Mouse (Mus musculus) T-helper 2 cell (primary cell): Measurements from ENCODE around the gene Kif19a.

Experiments used
- in situ Hi-C: fragments of 300-600 bp; cut with MboI, MseI; formaldehyde crosslinking; loops from one replicate; pipeline ENCODE4 v1.15.1; 2025; ENCODE audit warnings: high pct_unique_total_duplicates

The Kif19a gene

DNA sequence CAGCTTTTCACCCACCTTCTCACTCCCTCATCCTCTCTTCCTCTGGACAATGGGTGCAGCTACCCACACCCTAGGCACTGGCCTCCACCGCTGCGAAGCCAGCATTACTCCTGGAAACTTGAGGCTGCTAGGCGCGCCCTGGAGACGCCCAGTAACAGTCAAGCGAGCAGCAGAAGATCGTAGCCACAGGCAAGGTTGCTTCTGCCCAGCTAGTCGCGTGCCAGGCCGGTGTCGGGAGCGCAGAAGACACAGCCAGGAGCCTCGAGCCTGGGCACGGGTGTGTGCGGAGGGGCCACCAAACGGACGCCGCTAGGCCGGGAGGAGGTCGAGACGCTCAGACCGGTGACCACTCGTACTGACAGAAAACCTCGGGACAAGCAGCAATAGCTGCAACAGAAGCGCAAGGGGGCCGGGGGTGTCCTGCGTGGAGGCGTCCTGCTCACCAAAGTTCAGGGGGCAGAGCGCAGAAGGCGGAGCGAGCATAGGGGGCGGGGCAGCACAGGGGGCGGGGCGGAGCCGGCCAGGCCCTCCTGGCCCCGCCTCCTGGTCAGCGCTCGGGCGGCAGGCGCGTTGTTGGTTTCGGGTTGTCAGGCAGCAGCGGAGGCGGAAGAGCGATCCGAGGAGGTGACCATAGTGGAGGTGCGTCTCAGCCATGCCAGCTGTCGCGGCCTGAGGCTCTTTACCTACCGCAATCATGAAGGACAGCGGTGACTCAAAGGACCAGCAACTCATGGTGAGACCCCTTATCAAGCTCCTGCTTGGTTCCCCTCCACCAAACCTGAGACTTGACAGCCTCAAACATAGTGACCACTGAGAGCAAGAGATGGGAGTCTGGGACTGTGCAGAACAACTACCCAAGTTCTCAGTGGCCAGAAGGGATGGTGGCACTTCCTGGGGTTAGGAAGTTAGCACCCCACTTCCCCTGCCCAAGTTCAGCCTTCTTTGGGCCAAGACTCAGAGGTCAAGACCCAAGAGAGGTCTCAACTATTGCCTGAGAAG is at the start of gene Kif19a:
Gene Kif19a, plus strand, starts transcription at position 569 of the 999 bp plus-strand sequence.
- in situ Hi-C loops, result no loop called here

DNA sequence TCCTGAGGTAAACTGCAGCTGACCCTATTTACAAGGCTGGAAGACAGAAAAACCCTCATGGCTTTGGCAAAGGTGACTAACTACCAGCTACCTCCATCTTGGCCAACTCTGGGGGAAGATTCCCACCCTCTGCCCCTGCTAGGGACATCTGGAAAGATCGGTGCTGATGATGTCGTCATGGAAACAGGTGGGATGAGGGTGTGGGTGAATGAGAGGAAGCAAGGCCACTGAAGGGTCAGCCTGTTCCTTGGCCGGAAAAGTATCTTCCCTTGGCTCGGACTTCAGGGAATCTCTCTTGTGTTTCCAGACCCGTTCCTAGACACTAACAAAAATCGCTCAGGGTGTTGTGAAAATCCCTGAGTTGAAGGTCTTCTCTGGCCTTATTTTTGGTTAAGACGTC is 49.7 kb upstream of the Kif19a start:
- in situ Hi-C loops, result no loop called here

DNA sequence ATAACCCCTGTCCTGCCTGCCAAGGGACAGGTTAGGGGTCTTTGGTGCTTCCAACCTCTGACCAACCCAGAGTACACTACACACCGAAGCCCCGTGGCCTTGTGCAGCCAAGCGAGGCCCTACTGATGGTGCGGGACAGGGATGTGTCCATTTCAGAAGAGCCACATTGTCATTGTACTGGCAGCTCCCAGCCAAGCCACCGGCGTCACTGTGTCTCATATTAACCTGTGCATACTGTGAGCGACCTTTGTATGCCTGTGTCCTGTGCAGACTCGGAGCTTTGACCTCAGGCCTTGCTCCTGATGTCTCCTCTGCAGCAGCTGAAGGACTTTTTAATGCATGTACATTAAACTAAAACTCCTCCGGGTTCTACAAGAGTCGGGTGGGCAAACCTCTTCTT is 44.7 kb upstream of the Kif19a start:
- in situ Hi-C loops, result no loop called here

DNA sequence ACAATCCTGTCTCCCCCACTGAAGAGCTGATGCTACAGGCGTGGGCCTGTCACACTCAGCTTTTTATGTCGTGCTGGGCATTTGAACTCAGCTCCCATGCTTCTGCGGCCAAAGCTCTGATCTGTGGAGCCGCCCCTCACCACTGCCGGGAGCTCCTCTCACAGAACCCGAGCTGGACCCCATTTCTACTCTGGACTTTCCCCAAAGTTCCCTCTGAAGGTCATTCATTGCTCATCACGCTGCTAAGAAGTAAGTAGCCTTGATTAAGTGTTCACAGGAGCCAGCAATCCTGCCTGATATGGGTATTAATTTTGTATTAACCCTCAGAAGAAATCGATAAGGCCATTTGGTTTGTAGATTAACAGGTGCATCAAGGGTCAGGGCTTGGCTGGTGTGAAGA is 42.8 kb upstream of the Kif19a start:
- in situ Hi-C loops, result no loop called here

DNA sequence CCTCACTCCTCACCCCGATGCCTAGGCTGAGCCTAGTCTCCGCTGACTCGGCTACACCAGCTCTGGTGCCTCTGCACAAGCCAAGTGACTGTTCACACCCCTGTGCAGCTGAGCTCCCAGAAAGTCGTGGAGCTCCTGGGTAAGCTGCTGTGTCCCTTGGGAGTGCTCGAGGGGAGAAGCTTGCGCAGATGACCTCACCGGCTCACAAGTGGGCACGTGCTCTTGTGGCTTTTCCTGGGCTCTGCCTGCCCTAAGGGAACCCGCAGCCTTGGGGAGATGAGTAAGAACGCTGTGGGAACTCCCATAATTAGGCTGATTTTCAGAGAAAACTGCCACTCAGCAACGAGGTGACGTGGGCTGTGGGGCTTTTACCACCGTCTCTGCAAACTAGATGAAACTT is 42.2 kb upstream of the Kif19a start:
- in situ Hi-C loops, result no loop called here

GRCm38 (mm10) chr11:114724787-114725590 is 40.2 kb upstream of the Kif19a start:
- in situ Hi-C loops, result no loop called here

GRCm38 (mm10) chr11:114726965-114727825 is 38.0 kb upstream of the Kif19a start, which contains the start of gene Dnaic2:
Gene Dnaic2 (plus strand): TSS chr11:114727408.
- in situ Hi-C loops, result no loop called here

- in situ Hi-C loops, result no loop called here
Measured at GRCm38 (mm10) chr11:114727826-114728186, 37.4 kb upstream of the Kif19a start.

DNA sequence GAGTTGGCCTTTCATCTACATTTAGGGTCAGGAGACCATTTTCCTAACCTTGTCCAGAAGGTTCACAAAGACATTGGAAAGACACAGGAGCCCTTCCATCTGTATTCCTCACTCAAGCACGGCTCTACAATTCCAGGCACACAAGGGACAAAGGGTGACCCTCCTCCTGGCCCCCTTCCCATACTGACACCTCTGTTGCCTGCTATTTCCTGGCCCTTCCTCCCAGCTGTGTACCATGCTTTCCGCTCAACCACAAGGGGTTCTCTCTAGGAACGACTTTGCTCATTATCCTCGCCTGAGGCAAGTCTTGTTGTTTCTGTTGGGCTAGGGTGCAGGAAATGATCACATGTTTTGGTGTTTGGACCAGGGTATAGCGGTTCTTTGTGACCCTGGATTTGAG is 36.9 kb upstream of the Kif19a start:
- in situ Hi-C loops, result no loop called here

DNA sequence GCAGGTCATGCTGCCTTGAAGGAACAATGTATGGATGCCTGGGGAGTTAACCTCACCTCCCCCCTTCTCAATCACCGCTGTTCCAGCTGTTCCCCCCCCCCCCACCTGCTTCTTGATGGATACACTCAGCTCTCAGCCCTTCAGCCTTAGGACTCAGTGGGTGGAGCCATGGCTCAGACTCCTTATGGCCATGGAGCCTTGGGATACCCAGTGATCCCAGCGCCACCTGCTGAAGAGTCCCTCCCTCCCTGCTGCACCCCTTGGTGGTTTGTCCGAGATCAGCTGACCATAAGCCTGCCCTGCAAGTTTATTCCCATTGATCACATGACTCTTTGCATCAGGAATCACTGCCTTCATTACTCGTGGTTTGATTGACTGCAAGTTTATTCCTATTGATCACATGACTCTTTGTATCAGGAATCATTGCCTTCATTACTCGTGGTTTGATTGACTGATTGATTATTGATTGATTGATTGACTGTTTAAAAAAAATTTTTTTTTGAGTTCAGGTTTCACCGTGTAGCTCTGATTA is 35.3 kb upstream of the Kif19a start:
- in situ Hi-C loops, result no loop called here

DNA sequence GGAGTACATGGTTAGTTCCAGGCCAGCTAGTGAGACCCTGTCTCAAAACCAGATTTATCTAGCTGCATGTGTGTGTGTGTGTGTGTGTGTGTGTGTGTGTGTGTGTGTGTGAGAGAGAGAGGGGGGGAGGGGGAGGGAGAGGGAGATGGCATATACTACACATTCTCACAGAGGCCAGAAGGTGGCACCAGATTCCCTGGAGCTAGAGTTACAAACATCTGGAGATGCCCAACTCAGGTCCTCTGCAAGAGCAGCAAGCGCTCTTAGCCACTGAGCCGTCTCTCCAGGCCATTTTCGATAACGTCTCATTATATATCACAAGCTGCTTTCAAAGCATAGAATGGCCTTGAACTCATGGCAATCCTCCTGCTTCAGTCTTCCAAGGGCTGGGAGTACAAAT is 33.5 kb upstream of the Kif19a start:
- in situ Hi-C loops, result no loop called here

DNA sequence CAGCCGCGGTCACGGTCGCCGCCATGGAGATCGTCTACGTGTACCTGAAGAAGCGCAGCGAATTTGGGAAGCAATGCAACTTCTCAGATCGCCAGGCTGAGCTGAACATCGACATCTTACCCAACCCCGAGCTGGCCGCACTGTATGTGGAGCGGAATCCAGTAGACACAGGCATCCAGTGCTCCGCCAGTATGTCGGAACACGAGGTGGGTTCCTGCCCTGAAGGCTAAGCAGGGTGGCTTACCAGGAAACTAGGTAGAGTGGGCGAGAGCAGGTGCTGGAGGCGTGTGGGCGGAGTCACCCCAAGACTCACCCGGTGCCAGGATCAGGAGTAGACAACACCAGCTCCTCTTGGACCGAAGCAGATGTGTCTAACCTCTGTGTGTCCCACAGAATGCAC is 32.3 kb upstream of the Kif19a start:
- in situ Hi-C loops, result no loop called here

- in situ Hi-C loops, result no loop called here
Measured at GRCm38 (mm10) chr11:114736111-114736510, 29.1 kb upstream of the Kif19a start.

GRCm38 (mm10) chr11:114736913-114737624 is 28.1 kb upstream of the Kif19a start:
- in situ Hi-C loops, result no loop called here

DNA sequence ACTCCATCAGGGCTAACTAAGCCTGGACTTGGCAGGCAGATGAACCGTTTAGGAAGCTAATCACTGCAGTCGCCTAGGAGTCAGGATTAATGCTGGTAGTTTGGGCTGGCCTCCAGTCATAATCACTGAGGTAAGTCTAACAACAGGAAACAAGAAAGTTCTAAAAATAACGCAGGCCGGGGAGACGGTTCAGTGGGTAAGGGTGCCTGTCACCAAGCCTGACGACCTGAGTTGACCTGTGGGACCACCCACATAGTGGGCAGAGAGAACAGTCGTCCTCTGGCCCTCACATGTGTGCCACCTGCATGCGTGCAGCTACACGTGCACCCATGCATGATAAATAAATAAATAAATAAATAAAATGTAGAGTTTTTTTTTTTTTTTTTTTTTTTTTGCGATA is 24.6 kb upstream of the Kif19a start:
- in situ Hi-C loops, result no loop called here

DNA sequence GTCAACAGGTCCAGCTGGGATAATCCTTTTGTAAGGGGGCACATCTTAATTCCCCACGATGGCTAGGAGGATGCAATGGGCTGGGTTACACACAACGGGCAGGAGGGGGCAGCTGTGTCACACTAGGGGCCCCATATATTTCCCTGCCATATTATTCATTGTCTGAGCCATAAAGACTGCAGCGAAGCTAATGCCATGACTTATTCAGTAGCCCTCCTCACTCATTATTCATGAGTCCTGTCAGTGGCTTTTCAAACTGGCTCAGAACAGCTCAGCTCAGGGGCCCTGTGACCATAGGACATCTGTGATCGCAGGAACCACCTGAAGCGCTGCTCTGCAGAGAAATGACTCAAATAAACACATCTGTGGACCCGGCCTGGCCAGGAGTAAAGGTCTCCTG is 23.7 kb upstream of the Kif19a start:
- in situ Hi-C loops, result no loop called here

DNA sequence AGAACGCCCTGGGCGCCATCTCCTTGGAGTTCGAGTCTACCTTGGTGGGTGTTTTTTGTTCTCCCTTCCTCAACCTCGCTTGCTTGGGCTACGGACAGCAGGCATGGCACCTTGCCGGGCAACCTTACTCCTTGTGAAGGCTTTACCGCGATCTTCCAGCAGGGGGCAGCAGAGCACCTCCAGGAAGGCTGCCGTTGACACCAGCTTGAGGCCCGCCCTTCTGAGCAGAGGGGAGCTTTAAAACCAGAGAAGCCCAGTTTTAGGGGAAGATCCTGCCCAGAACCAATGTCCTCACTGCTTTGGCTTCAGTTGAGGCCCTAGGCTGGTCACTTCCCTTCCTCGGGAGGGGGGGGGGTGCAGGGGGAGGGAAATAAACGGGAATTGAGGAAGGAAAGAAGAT is 20.1 kb upstream of the Kif19a start:
- in situ Hi-C loops, result loop anchor here (5.0 kb wide), 1 partner anchor 42 kb away; no protein-coding TSS in a partner anchor

- in situ Hi-C loops, result loop anchor here (5.0 kb wide), 1 partner anchor 40 kb away; no protein-coding TSS in a partner anchor
Measured at GRCm38 (mm10) chr11:114747564-114748138, 17.5 kb upstream of the Kif19a start.

DNA sequence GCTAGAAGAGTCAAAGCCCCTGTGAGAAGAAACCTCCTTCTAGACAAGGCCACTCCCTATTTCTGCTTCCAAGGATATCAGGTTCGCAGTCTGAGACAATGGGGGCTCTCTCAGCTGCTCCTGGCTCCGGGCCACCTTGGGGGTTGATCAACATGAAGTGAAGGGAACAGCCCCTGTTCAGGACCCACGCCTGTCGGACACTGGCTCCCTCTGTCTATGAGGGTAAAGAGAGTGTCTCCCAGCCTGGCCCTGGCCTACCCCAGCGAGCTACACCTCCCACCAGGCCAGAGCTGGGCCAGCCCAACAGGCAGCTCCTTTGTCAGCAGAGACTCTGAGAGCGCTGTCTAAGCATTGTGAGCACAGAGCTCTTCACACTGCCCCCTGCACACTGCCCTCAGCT is 4.7 kb downstream of the Kif19a start:
- in situ Hi-C loops, result no loop called here

DNA sequence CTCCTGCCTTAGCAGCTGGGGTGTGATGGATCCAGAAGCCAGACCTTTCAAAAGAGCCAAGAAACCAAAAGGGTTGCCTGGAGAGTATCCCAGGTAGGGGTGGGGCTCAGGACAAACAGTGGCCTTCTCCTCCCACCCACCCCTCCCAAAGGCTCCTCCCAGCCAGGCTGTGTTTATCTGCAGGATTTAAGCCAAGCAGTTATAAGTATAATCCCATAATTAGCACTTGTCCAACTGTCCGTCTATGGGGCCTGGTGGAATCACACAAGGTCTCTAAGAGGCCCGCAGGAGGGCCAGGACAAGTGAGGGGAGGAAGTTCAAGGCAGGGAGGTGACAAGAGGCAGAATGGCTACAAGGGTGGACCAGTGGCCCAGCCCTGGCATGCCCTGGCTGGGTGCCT is 6.7 kb downstream of the Kif19a start:
- in situ Hi-C loops, result no loop called here
